Mouse (Mus musculus) embryonic facial prominence, embryonic 12.5 days (tissue): ENCODE measurements around the gene Als2cl. TPM values are rescaled to one million over a fixed set of nuclear protein-coding genes. Genes with fewer than 3 reads are reported as not detected.

ENCODE experiments used
- ATAC-seq: fragments of 200-750 bp; cut with Nextera tagmentation; 2 replicates; pipeline ENCODE4 v1.8.0; 2017; ENCODE audit not compliant: insufficient number of reproducible peaks, insufficient read depth, low FRiP score, low TSS enrichment
- H3K27ac ChIP-seq: fragments of 300-500 bp; sonication (generic); 2 replicates; pipeline ENCODE4 v1.5.1; 2016; ENCODE audit warnings: mild to moderate bottlenecking
- H3K27me3 ChIP-seq: fragments of 300-500 bp; sonication (generic); 2 replicates; pipeline ENCODE4 v1.6.1; 2016; ENCODE audit warnings: mild to moderate bottlenecking, moderate library complexity
- H3K36me3 ChIP-seq: fragments of 300-500 bp; sonication (generic); 2 replicates; pipeline ENCODE4 v1.6.1; 2016; ENCODE audit warnings: mild to moderate bottlenecking
- H3K4me1 ChIP-seq: fragments of 300-500 bp; sonication (generic); 2 replicates; pipeline ENCODE4 v1.6.1; 2016
- H3K4me2 ChIP-seq: fragments of 300-500 bp; sonication (generic); replicated peaks from 2 replicates; pipeline ENCODE4 v1.6.1; 2016; ENCODE audit warnings: mild to moderate bottlenecking, moderate library complexity
- H3K4me3 ChIP-seq: fragments of 300-500 bp; sonication (generic); 2 replicates; pipeline ENCODE4 v1.5.1; 2016; ENCODE audit warnings: mild to moderate bottlenecking
- H3K9ac ChIP-seq: fragments of 300-500 bp; sonication (generic); 2 replicates; pipeline ENCODE4 v1.6.1; 2016; ENCODE audit warnings: mild to moderate bottlenecking, moderate library complexity
- H3K9me3 ChIP-seq: fragments of 300-500 bp; sonication (generic); 2 replicates; pipeline ENCODE4 v1.6.1; 2016; ENCODE audit warnings: mild to moderate bottlenecking, moderate library complexity
- WGBS: fragments of 180-500 bp; shearing (Covaris S2); methylation state at CpG from one replicate; pipeline ENCODE4 v1.1.7; 2016; 5-methylcytosine and 5-hydroxymethylcytosine counted together
- polyA plus RNA-seq: library from polyadenylated mRNA; unstranded; fragments of >200 nt; fragmentation: Nextera tagmentation; extraction: Ambion mirVana; gene quantifications from 2 replicates; pipeline ENCODE4 v1.2.1, GENCODE M21; 2016

Als2cl gene
- polyA plus RNA-seq, 1 experiment from 2014 or later = 2.2 TPM

GRCm38 (mm10) chr9:110887388-110888303 is 8.0 kb downstream of the Als2cl start:
- Histone ChIP-seq H3K27ac (no peak overlapping the region), H3K4me3 (no peak overlapping the region), H3K4me1 (no peaks in the 10 kb centered on the region), H3K9me3 (no peaks in the 10 kb centered on the region), H3K4me2 (no peak overlapping the region), H3K36me3 (no peaks in the 10 kb centered on the region), H3K27me3 (no peaks in the 10 kb centered on the region; the same call in 1 of the 2 replicates), H3K9ac (no peak overlapping the region)
- WGBS = 61% methylated on average over 9 of the region's 9 CpGs
- no peak for ATAC-seq

GRCm38 (mm10) chr9:110888935-110889334 is 9.3 kb downstream of the Als2cl start:
- Histone ChIP-seq H3K36me3 (no peaks in the 10 kb centered on the region), H3K9ac (no peak overlapping the region), H3K4me2 (no peak overlapping the region), H3K4me1 (no peaks in the 10 kb centered on the region), H3K27me3 (peaks cover 3% of the 10 kb centered on the region; the same call in 1 of the 2 replicates), H3K27ac (no peak overlapping the region), H3K9me3 (no peaks in the 10 kb centered on the region), H3K4me3 (no peak overlapping the region)
- WGBS = 85% methylated on average over 14 of the region's 14 CpGs
- no peak for ATAC-seq

GRCm38 (mm10) chr9:110890026-110890783 is 10.5 kb downstream of the Als2cl start:
- no peak for ATAC-seq
- Histone ChIP-seq H3K4me2 (no peak overlapping the region), H3K36me3 (no peaks in the 10 kb centered on the region), H3K9me3 (no peaks in the 10 kb centered on the region), H3K4me1 (no peaks in the 10 kb centered on the region), H3K27me3 (peaks cover 3% of the 10 kb centered on the region; the same call in 1 of the 2 replicates), H3K4me3 (no peak overlapping the region), H3K27ac (no peak overlapping the region), H3K9ac (no peak overlapping the region)
- 15% methylated on average over 19 of the region's 21 CpGs for WGBS

GRCm38 (mm10) chr9:110891077-110891828 is 11.6 kb downstream of the Als2cl start:
- Histone ChIP-seq H3K9me3 (no peaks in the 10 kb centered on the region), H3K9ac (no peak overlapping the region), H3K27me3 (peaks cover 3% of the 10 kb centered on the region; the same call in 1 of the 2 replicates), H3K36me3 (no peaks in the 10 kb centered on the region), H3K4me2 (no peak overlapping the region), H3K27ac (no peak overlapping the region), H3K4me1 (peaks cover 9% of the 10 kb centered on the region), H3K4me3 (no peak overlapping the region)
- 81% methylated on average over 12 of the region's 12 CpGs for WGBS
- no peak for ATAC-seq

- H3K9me3 ChIP-seq = no peaks in the 10 kb centered on the region
- 86% methylated on average over 3 of the region's 3 CpGs for WGBS
- no peak for ATAC-seq
- H3K9ac ChIP-seq = no peak overlapping the region
- H3K4me2 ChIP-seq = no peak overlapping the region
- no peak overlapping the region for H3K4me3 ChIP-seq
- H3K4me1 ChIP-seq = peaks cover 13% of the 10 kb centered on the region
- peaks cover 3% of the 10 kb centered on the region; the same call in 1 of the 2 replicates for H3K27me3 ChIP-seq
- no peaks in the 10 kb centered on the region for H3K36me3 ChIP-seq
- H3K27ac ChIP-seq = no peak overlapping the region
Measured at GRCm38 (mm10) chr9:110892552-110892951, 12.9 kb downstream of the Als2cl start.

GRCm38 (mm10) chr9:110893429-110893828 is 13.8 kb downstream of the Als2cl start:
- Histone ChIP-seq H3K4me1 (peaks cover 13% of the 10 kb centered on the region), H3K27ac (no peak overlapping the region)
- 68% methylated on average over 10 of the region's 10 CpGs for WGBS

GRCm38 (mm10) chr9:110895507-110895906 is 15.8 kb downstream of the Als2cl start:
- Histone ChIP-seq H3K27me3 (0 out of 2 replicates have a peak, but pooled peaks cover 3% of the 10 kb centered on the region), H3K4me2 (no peak overlapping the region), H3K9ac (no peak overlapping the region), H3K4me1 (peaks cover 13% of the 10 kb centered on the region), H3K36me3 (no peaks in the 10 kb centered on the region), H3K4me3 (no peak overlapping the region), H3K9me3 (no peaks in the 10 kb centered on the region), H3K27ac (no peak overlapping the region)
- no peak for ATAC-seq
- WGBS = 65% methylated on average over 5 of the region's 5 CpGs

More at GRCm38 (mm10) chr9:110893429-110893828, 13.8 kb downstream of the Als2cl start:
- no peak for ATAC-seq
- Histone ChIP-seq H3K4me3 (no peak overlapping the region), H3K9ac (no peak overlapping the region), H3K27me3 (peaks cover 3% of the 10 kb centered on the region; the same call in 1 of the 2 replicates), H3K36me3 (no peaks in the 10 kb centered on the region), H3K4me2 (no peak overlapping the region), H3K9me3 (no peaks in the 10 kb centered on the region)

GRCm38 (mm10) chr9:110895994-110896393 is 16.3 kb downstream of the Als2cl start:
- Histone ChIP-seq H3K27me3 (0 out of 2 replicates have a peak, but pooled peaks cover 3% of the 10 kb centered on the region), H3K36me3 (no peaks in the 10 kb centered on the region), H3K27ac (0 out of 2 replicates have a peak overlapping the region, but pooled peaks have one; percentile 13), H3K4me1 (peaks cover 13% of the 10 kb centered on the region), H3K9ac (no peak overlapping the region), H3K4me2 (peak overlapping the region; percentile 28), H3K9me3 (no peaks in the 10 kb centered on the region), H3K4me3 (peak overlapping the region; percentile 12; the same call in 1 of the 2 replicates)
- ATAC-seq = no peak
- WGBS = 15% methylated on average over 7 of the region's 7 CpGs

- Histone ChIP-seq H3K4me1 (peaks cover 13% of the 10 kb centered on the region), H3K9ac (no peak overlapping the region), H3K9me3 (no peaks in the 10 kb centered on the region), H3K4me3 (peak overlapping the region; percentile 12; the same call in 1 of the 2 replicates), H3K4me2 (peak overlapping the region; percentile 28), H3K27me3 (0 out of 2 replicates have a peak, but pooled peaks cover 3% of the 10 kb centered on the region), H3K27ac (0 out of 2 replicates have a peak overlapping the region, but pooled peaks have one; percentile 13), H3K36me3 (no peaks in the 10 kb centered on the region)
- no peak for ATAC-seq
- WGBS = 4% methylated on average over 6 of the region's 6 CpGs
Measured at GRCm38 (mm10) chr9:110896595-110896994, 16.9 kb downstream of the Als2cl start.

GRCm38 (mm10) chr9:110899451-110900008 is 19.9 kb downstream of the Als2cl start:
- H3K9me3 ChIP-seq = no peaks in the 10 kb centered on the region
- no peak overlapping the region for H3K27ac ChIP-seq
- no peak overlapping the region for H3K9ac ChIP-seq
- peaks cover 13% of the 10 kb centered on the region for H3K4me1 ChIP-seq
- H3K27me3 ChIP-seq = no peaks in the 10 kb centered on the region
- H3K4me3 ChIP-seq = no peak overlapping the region
- no peak for ATAC-seq
- H3K36me3 ChIP-seq = no peaks in the 10 kb centered on the region
- H3K4me2 ChIP-seq = no peak overlapping the region
- 61% methylated on average over 10 of the region's 10 CpGs for WGBS

- 88% methylated on average over 6 of the region's 6 CpGs for WGBS
- no peak overlapping the region for H3K27ac ChIP-seq
- no peaks in the 10 kb centered on the region for H3K36me3 ChIP-seq
- peaks cover 4% of the 10 kb centered on the region for H3K4me1 ChIP-seq
- no peaks in the 10 kb centered on the region for H3K27me3 ChIP-seq
- no peak overlapping the region for H3K4me3 ChIP-seq
- ATAC-seq = no peak
- no peaks in the 10 kb centered on the region for H3K9me3 ChIP-seq
- no peak overlapping the region for H3K4me2 ChIP-seq
- H3K9ac ChIP-seq = no peak overlapping the region
Measured at GRCm38 (mm10) chr9:110901204-110901603, 21.5 kb downstream of the Als2cl start.
